Mouse (Mus musculus) kidney, adult 2 months (tissue): ENCODE measurements at regions not wholly inside any gene's neighbourhood (a gene's known extent, or its start where the extent isn't known, plus 50 kb on each side); places are given as distances from the start of the nearest gene placed in this dataset.

Experiments
- DNase-seq: peaks from one replicate; pipeline ENCODE4 v3.0.0; 2021
- H3K27ac ChIP-seq: fragments of 200-500 bp; 2 replicates; pipeline ENCODE4 v1.5.1; 2012; ENCODE audit warnings: low read depth, low read length, control low read depth, inconsistent platforms; ENCODE audit not compliant: insufficient read depth
- H3K27me3 ChIP-seq: fragments of 200-500 bp; replicated peaks from 2 replicates; pipeline ENCODE4 v1.6.1; 2012; ENCODE audit warnings: mild to moderate bottlenecking, moderate library complexity, low read length, inconsistent platforms; ENCODE audit not compliant: control insufficient read depth, insufficient read depth
- H3K36me3 ChIP-seq: fragments of 200-500 bp; 2 replicates; pipeline ENCODE4 v1.6.1; 2012; ENCODE audit warnings: mild to moderate bottlenecking, moderate library complexity, low read length, inconsistent platforms; ENCODE audit not compliant: control insufficient read depth, insufficient read depth
- H3K4me1 ChIP-seq: fragments of 200-500 bp; 2 replicates; pipeline ENCODE4 v1.6.1; 2011; ENCODE audit warnings: low read length; ENCODE audit not compliant: control insufficient read depth, insufficient read depth
- H3K4me3 ChIP-seq: fragments of 200-500 bp; 2 replicates; pipeline ENCODE4 v1.5.1; 2011; ENCODE audit warnings: mild to moderate bottlenecking, low read depth, low read length, control low read depth; ENCODE audit not compliant: insufficient read depth
- CTCF ChIP-seq: fragments of 200-500 bp; conservative IDR thresholded peaks from 2 replicates; pipeline ENCODE4 v1.5.1; 2011; ENCODE audit warnings: low read depth, mild to moderate bottlenecking, control low read depth, low read length, moderate library complexity, mixed read lengths; ENCODE audit not compliant: insufficient read depth, insufficient read length
- POLR2A ChIP-seq: fragments of 200-500 bp; IDR thresholded peaks from one replicate; pipeline ENCODE4 v1.6.1; 2011; ENCODE audit warnings: low read depth, low read length, control low read depth
- WGBS: fragments of 180-500 bp; shearing (Covaris S2); methylation state at CpG from one replicate; pipeline ENCODE4 v1.1.7; 2018; 5-methylcytosine and 5-hydroxymethylcytosine counted together

GRCm38 (mm10) chr13:107760511-107760910 lies 283.7 kb upstream of the Smim15 start:
- H3K4me1 ChIP-seq, result peaks cover 2% of the 10 kb centered on the region; the same call in 1 of the 2 replicates
- no peaks in the 10 kb centered on the region for H3K36me3 ChIP-seq
- H3K27me3 ChIP-seq, result no peaks in the 10 kb centered on the region
- WGBS, result 79% methylated on average over 8 of the region's 8 CpGs
- H3K27ac ChIP-seq, result no peak overlapping the region
- H3K4me3 ChIP-seq, result no peak overlapping the region
- no peak for DNase-seq
- TF ChIP-seq POLR2A, result no peak
- no peak for TF ChIP-seq CTCF

- Histone ChIP-seq H3K4me1 (peaks cover 2% of the 10 kb centered on the region; the same call in 1 of the 2 replicates), H3K4me3 (no peak overlapping the region), H3K27ac (no peak overlapping the region), H3K27me3 (no peaks in the 10 kb centered on the region), H3K36me3 (no peaks in the 10 kb centered on the region)
- DNase-seq, result peak; percentile 80
- TF ChIP-seq POLR2A (no peak), CTCF (no peak)
- WGBS, result 63% methylated on average over 13 of the region's 13 CpGs
Measured at GRCm38 (mm10) chr13:107758327-107759095, 285.7 kb upstream of the Smim15 start.

- TF ChIP-seq POLR2A (no peak), CTCF (peak; percentile 39; the same call in 1 of the 2 replicates)
- WGBS, result 55% methylated on average over 3 of the region's 3 CpGs
- H3K27me3 ChIP-seq, result no peaks in the 10 kb centered on the region
- H3K36me3 ChIP-seq, result no peaks in the 10 kb centered on the region
- no peaks in the 10 kb centered on the region for H3K4me1 ChIP-seq
- peak; percentile 16 for DNase-seq
- H3K27ac ChIP-seq, result no peak overlapping the region
- no peak overlapping the region for H3K4me3 ChIP-seq
Measured at GRCm38 (mm10) chr13:107752745-107753144, 291.5 kb upstream of the Smim15 start.

GRCm38 (mm10) chr13:107743464-107744218 lies 300.6 kb upstream of the Smim15 start:
- Histone ChIP-seq H3K4me1 (no peaks in the 10 kb centered on the region), H3K27me3 (no peaks in the 10 kb centered on the region), H3K4me3 (no peak overlapping the region), H3K27ac (no peak overlapping the region), H3K36me3 (0 out of 2 replicates have a peak, but pooled peaks cover 2% of the 10 kb centered on the region)
- TF ChIP-seq POLR2A, result no peak
- no peak for TF ChIP-seq CTCF
- 88% methylated on average over 21 of the region's 21 CpGs for WGBS
- no peak for DNase-seq

GRCm38 (mm10) chr13:107736581-107736980 lies 307.7 kb upstream of the Smim15 start:
- Histone ChIP-seq H3K4me1 (no peaks in the 10 kb centered on the region), H3K4me3 (no peak overlapping the region), H3K36me3 (peaks cover 7% of the 10 kb centered on the region), H3K27ac (no peak overlapping the region), H3K27me3 (no peaks in the 10 kb centered on the region)
- WGBS, result 88% methylated on average over 8 of the region's 8 CpGs
- TF ChIP-seq POLR2A, result no peak
- no peak for TF ChIP-seq CTCF
- no peak for DNase-seq

GRCm38 (mm10) chr13:107734161-107734905 lies 309.9 kb upstream of the Smim15 start:
- no peak for DNase-seq
- 90% methylated on average over 12 of the region's 12 CpGs for WGBS

GRCm38 (mm10) chr13:107730976-107731375 lies 313.3 kb upstream of the Smim15 start:
- no peak for TF ChIP-seq CTCF
- TF ChIP-seq POLR2A, result no peak
- WGBS, result 93% methylated on average over 9 of the region's 9 CpGs
- no peaks in the 10 kb centered on the region for H3K27me3 ChIP-seq
- no peak overlapping the region for H3K4me3 ChIP-seq
- no peak for DNase-seq
- H3K27ac ChIP-seq, result no peak overlapping the region
- H3K4me1 ChIP-seq, result no peaks in the 10 kb centered on the region
- peaks cover 6% of the 10 kb centered on the region for H3K36me3 ChIP-seq

More at GRCm38 (mm10) chr13:107734161-107734905, 309.9 kb upstream of the Smim15 start:
- Histone ChIP-seq H3K27me3 (no peaks in the 10 kb centered on the region), H3K4me3 (no peak overlapping the region), H3K36me3 (peaks cover 12% of the 10 kb centered on the region), H3K4me1 (no peaks in the 10 kb centered on the region), H3K27ac (no peak overlapping the region)
- TF ChIP-seq POLR2A (no peak), CTCF (no peak)
